Mouse (Mus musculus): ENCODE results near the gene Faiml. TPM values are rescaled to one million over a fixed set of nuclear protein-coding genes. Genes with fewer than 3 reads are reported as not detected.

The Faiml gene
- not detected for total RNA-seq (2021)
- long read RNA-seq: 0 reads

DNA sequence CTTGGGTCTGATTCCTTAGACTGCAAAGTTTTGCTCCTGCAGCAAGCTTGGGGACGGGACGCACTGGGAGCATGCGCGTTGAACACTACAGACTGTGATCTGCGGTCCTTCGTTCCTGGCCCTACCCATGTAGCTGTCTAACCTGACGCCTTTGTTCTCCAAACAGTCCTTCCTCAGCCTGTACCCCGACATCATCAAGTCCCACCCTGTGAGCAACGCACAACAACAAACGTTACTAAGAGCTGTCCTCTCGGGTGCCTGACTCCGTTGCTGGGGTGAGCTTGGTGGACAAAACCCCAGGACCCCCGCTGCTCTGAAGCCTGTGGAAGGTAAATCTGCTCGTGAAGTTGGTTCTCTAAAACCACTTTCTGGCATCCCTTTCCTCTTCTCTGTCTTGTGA, at the start of gene Faiml:
Gene Faiml, minus strand, starts transcription at position 101 of the 400 bp plus-strand sequence.
- no peak for DNase-seq (ENCODE audit: low spot score in 2 of 2)

DNA sequence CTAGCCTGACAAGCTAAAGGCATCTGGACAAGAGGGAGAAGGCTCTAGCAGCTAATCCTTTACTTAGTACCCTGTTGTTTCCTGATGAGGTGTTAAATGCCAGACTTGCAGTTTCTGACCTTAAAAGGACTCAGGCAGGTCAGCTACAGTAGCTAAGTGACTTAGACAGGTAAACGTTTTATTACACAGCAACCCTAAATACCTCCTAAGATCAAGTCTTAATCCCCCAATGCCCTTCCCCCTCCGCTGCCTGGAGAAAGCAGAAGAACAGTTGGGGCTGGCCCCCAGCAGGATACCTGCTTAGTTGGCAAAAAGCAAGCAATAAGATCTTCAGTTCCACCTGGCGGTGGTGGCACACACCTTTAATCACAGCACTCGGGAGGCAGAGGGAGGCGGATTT, 21.9 kb upstream of the Faiml start:
- DNase-seq (ENCODE audit: low spot score in 2 of 2): no peak

DNA sequence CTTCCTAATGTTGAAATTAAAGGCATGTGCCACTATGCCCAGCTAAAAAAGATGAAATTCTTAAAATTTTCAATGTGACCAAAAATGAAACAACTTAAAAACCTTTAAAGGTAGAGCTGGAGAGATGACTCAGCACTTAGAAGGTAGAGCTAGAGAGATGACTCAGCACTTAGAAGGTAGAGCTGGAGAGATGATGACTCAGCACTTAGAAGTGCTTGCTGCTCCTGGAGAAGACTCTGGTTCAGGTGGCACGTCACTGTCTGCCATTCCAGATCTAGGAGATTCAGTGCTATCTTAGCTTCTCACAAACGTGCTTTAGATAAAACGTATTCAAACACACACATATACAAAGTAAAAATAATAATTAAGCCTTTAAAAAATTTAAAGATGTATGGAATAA, 19.8 kb upstream of the Faiml start:
- no peak for DNase-seq (ENCODE audit: low spot score in 2 of 2)

DNA sequence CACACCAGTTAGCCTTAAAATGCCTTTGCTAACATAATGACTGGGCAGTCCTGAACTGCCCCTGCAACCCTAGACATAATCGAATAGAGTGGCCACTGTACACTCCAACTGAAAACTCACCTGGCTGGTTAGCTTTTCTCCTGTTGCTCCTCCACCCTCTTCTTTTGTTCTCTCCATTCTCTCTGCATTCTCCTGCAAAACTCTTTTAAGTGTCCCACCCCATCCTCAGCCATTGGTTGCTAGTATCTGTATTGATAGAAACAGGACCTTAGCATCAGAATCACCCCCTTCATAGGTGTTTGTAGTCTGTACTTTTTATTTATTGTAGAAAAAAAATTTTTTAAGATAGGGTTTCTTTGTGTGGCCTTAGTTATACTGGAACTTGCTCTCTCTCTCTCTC, 19.2 kb upstream of the Faiml start:
- no peak for DNase-seq (ENCODE audit: low spot score in 2 of 2)

DNA sequence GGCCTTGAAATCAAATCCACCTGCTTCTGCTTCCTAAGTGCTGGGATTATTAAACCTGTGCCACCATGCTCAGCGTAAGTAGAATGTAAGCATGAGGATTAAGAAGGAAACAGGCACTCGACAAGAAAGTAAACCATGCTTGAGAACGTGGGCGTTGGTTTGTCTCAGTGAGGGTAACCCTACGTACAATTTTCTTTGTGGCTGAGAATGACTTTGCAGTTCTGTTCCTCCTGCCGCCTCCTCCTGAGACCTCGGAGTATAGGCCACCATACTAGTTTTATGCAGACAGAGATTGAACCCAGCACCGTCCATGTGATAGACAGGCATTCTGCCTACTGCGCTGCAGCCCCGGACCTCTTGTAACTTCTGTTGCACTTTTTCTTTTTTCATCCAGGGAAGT, 16.8 kb upstream of the Faiml start:
- DNase-seq (ENCODE audit: low spot score in 2 of 2): no peak

DNA sequence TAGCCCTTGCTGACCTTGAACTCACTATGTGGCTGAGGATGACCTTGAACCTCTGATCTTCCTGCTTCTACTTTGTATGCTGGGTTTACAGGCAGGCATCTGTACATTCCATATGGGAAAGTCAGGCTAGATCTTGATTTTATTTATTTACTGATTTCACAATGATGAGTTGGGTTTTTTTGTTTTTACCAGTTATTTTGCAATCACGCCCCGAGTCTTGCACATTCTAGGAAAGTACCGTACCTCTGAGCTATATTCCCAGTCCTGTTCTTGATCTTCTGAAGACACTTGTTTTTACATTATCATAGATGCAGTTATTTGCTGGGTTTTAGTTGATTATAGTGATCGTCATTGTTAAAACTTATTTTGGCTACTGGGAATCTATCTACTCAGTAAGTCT, 11.9 kb upstream of the Faiml start:
- no peak for DNase-seq (ENCODE audit: low spot score in 2 of 2)

DNA sequence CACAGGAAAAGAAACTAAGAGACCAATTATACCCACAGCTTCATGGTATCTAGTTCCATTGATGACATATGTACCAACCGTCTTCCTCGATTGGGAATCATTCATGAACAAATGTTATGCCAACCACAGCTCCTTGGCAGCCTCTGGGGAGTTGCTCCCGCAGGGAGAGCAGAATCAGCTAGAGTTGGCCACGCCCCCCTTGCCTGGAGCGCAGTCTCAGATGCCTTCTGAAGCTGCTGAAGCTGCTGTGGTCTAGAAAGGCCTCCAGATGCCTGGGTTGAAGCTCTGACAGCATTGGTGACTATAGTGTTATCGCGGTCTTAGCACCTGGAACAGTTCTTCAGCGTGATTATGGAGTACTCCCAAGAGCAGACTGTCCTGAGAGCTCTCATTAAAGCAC, 11.3 kb upstream of the Faiml start:
- DNase-seq (ENCODE audit: low spot score in 2 of 2): peak; percentile 13 to 21

DNA sequence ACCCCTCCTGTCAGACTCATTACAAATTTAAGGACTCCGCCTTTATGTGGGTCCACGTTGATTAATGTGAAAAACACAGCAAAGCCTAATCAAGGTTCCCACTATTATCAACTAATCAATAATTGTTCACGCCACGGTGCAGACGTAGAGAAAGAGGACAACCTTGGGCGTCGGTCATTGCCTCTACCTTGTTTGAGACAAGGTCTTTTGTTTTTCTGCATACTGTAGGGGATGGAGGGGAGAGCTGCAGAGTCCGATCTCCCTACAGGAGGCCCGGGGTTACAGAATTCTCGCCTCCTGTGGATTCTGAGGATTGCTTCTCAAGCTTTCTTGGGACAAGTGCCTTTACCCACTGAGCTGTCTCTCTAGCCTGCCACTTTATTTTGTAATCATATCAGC, 6.9 kb upstream of the Faiml start:
- peak in 1 of 2 experiments; percentile 14 for DNase-seq (ENCODE audit: low spot score in 2 of 2)

DNA sequence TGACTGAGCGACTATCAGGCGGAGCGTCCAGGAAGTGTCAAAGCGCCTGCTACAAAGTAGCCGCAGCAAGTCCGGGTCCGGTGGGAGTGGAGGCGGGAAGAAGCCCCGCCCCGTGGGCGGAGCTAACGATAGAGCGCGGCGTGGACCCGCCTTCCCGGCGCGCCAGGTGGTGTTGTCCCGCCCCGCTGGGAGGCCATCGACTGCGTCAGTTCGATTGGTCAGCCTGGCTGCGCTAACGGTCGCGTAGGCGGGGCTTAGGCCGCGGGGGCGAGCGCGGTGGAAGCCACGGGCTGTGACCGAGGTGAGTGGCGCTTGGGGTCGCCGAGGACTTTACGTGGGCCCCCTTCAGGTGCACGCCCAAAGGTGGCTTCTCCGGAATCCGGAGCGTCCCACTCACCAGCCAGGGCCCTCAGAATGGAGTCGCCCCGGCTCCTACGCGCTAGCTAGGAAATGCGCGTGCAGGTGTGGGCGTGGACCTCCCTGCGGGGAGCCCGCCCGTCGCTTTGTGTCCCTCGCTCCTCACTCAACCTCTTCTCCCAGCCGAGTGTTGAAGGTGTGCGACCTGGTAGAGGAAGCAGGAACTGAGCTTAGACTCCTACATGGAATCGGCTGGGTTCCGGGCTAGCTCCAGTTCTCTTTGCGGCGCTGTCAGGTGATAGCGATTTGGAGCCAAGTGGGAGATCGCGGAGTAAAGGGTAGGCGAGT, 6.3 kb upstream of the Faiml start, which contains the start of gene Cep70:
Gene Cep70, plus strand, starts transcription at position 178 of the 705 bp plus-strand sequence.
- DNase-seq (ENCODE audit: low spot score in 2 of 2): peak; percentile 93 to 96

DNA sequence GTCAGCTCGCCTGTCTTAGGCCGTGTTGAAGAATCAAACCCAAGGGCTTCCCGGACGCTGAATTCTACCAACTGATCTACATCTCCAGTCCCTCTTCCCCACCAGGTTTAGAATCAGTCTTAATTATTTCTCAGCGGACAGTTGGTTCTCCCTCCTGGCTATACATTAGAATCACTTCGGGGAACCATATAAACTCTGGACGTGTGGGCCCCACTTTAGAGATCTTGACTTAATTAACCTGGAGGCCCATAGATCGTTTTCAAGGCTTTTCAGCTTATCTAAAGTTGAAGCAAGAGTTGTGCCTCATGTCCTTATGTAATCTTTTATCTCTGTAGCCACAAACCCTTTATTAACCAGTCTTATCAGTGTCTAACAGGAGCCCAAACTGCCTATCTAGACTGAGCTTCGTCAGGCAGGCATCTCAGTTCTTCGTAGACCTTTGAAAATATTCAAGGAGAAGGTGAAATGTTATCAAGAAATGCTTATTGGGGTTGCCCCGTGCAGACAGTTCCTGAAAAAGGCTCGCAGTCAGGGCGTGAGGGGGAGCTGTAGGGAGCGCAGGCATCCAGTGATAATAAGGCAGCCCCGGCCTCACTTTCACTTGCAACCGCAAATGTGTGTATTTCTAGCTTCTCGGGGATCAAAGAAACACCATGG, 5.6 kb upstream of the Faiml start:
- DNase-seq (ENCODE audit: low spot score in 2 of 2): no peak

DNA sequence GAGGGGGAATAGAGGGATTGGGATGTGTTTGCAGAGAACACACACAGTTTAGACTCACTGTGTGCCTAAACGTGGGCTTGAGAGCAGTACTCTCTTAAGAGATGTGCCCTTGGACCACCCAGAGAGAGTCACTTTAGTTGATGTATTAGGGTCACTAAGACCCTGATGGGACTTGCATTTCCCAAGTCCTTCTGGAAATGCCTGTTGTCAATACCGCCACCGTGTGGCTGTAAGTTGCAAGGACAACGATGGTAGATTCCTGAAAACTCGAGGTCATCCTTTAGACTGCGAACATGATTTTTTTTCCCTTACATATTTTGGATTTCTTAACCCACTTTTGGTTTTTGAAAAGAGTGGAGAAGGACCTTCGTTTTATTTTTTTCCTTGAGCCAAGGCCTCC, 5.0 kb upstream of the Faiml start:
- peak; percentile 75 to 77 for DNase-seq (ENCODE audit: low spot score in 2 of 2)

DNA sequence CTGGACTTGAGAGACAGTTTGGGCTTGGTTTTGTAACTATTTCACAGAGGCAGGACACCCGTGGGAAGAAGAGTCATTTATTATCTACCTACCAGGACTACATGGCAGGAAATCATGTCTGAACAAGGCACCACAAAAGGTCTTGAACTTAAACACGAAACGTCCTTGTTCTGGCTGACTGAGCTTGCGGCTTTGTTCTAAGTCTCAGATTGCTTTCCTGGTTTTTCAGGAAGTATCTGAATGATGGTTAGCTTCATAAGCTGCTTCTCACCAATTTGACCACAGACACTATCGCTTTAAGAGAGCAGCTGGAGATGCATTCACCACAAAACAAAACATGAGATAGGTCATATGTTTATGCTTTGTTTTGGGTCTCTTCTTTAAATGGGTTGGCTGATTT, 3.5 kb upstream of the Faiml start:
- DNase-seq (ENCODE audit: low spot score in 2 of 2): no peak

DNA sequence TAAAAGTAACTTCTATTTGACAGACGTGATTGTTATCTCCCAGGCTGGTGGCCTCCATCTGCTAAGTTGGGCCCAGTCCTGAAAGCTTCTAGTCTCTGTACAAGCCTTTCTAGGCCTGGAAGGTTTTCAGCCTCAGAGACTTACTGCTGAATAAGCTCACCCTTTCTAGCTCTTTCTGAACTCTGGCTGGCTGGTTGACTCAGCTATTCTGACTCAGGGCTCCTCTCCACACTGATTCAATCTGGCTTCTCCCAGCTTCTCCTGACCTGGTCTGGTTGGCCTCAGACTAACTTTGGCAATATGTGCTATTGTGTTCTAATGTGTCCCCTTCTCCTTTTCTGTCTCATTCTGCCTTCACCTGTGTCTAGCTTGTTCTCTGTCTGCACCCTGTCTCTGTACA, 2.2 kb upstream of the Faiml start:
- no peak for DNase-seq (ENCODE audit: low spot score in 2 of 2)

DNA sequence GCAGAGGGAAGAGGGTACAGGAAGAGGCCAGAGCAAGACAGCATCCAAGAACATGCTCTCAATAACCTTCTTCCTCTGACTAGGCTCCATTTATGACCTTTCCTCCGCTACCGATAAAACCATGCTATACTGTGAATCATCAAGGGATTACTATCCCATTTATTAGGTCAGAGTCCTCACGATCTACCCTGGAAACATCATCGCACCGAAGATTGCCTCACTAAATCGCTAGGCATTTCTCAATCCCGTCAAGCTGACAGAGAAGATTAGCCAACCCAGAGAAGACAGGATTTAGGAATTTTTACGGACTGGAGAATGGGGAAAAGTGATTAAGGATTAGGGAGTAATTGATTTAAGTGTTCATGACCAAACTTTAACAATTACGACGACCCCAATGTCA, 1.2 kb upstream of the Faiml start:
- no peak for DNase-seq (ENCODE audit: low spot score in 2 of 2)

DNA sequence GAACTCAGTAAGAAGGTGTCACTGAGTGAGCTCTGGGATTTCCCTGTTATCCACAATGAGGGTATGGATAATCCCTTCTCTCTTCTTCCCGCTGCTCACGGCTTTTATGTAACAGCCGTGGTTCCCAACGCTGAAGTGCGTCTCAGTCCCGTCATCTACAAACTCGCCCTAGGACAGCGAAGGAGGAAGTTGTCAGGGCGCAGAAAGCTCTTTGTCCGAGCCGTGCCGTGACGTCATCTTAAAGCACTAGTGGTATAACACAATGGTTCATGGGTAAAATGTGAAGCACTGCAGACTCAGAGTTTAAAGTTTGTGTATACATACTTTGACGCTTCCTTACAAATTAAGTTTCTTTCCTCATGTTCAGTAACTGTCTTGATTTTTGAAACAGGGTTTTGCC, 7.6 kb downstream of the Faiml start:
- DNase-seq (ENCODE audit: low spot score in 2 of 2): no peak

DNA sequence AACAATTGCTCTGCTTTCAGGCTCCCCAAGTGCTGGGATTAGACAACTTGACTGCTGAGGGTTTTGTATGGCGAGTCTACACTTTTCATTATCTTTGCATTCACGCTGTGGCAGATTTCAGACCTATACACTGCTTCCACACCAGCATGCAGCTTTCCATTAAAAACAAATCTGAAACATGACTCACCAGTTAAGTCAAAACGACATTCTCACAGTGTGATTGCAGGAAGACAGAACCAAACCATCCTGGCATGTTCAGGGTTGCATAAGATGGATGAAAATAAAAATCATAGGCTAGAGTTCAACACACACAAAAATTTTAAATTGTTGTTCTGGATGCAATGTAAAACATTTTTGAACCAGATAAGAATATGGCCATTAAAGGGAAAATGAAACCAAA, 12.5 kb downstream of the Faiml start:
- no peak for DNase-seq (ENCODE audit: low spot score in 2 of 2)

DNA sequence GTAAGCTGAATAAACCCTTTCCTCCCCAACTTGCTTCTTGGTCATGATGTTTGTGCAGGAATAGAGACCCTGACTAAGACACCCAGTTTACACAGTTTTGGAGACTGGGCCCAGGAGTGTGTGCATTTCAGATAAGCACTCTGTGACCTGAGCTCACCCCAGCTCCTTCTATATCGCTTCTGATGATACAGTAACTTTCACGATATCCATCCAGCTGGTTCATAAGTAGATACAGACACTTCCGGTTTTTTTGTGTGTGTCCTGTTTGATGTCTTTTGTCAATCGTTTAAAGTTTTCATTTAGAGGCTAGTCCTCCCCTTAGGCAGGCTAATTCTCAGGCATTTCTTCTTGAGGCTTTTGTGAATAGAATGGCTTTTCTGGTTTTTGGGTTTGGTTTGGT, 15.4 kb downstream of the Faiml start:
- no peak for DNase-seq (ENCODE audit: low spot score in 2 of 2)

DNA sequence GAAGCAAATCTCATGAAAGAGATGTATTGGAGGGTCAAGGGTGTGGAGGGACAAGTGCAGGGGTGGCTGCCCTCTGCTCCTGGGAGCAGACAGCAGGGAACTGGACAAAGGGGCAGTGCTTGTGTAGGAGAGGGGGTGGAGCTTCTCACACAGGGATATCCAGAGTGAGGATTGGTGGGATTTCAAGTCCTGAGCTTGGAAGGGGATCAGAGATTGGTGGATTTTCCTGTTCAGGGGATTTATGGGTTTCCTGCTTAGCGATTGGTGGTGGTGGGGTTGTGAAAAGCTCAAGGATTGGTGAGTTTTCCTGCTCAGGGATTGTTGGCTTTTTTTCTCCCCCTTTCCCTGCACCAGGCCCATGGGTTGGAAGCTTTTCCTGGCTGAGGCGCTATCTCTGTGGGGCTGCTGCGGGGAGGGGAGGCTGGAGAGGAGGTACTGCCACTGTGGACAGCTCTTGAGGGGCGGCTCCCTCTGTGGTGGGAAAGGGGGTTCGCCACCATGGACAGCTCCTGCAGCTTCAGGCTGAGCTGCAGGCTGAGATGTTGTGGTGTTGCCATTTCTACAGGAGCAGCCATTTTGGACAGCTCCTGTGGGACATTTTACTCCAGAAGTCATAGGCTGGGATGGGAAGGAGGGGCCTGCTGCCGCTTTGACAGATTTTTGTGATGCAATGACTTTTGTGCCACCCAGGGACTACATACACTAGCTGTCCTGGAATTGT, 18.9 kb downstream of the Faiml start:
- peak; percentile 25 to 36 for DNase-seq (ENCODE audit: low spot score in 2 of 2)

DNA sequence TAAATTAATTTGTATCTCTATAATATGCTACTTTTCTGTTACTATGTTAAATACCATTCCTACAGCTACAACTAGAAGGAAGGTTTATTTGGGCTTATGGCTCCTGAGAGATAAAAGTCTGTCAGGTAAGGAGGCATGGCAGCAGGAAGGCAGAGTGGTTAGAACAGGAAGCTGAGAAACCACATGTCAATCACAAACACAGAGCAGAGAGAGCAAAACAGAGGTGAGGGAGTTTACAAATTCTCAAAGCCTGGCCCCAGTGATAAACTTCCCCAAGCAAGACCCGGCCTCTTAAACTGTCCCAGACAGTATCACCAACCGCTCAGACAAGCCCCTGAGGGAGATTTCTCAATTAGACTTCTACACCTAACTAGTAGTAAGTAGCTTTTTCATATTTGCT, 20.9 kb downstream of the Faiml start:
- DNase-seq (ENCODE audit: low spot score in 2 of 2): no peak

DNA sequence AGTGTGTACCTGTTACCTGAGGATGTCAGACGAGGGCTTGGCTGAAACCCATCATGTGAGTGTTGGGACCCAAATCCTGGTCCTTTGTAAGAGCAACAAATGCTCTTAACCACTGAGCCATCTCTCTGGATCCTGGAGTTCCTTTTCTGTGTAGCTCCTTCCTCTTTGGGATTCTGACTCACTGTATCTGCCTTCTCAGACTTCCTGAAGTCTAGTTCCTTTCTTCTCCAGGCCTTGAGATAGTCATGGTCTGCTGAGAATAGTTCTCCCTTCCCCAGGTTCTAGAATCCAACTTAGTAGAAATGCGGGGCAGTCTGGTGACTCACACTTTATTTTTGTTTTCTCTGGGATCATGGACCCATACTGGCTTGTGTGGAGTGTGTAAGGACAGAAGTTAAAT, 24.4 kb downstream of the Faiml start:
- DNase-seq (ENCODE audit: low spot score in 2 of 2): no peak

DNA sequence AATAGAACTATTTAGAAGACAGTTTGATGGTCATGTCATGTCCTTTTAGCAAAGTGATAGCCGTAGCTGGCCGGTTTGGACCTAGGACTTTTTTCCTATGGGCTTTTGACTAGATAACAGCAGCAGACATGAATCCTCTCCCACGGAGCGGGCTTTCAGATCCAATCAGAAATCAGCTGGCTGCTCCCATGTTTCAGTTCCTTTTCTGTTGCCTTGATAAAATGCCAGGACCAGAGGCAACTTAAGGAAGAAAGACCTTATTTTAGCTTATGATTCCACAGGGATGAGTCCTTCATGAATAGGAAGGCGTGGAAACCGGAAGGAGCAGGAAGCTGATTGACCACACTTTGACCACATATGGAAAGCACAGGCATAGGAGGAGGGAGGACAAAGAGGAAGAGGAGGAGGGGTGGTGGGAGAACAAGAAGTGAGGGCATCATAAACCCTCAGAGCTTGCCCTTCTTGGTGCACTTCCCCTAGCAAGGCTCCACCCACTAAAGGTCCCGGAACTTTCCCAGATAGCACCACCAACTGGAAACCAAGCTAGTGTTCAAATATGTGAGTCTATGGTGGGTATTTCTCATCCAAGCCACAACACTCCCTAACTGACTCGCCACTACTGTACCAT, 53.9 kb downstream of the Faiml start:
- DNase-seq (ENCODE audit: low spot score in 2 of 2): no peak

DNA sequence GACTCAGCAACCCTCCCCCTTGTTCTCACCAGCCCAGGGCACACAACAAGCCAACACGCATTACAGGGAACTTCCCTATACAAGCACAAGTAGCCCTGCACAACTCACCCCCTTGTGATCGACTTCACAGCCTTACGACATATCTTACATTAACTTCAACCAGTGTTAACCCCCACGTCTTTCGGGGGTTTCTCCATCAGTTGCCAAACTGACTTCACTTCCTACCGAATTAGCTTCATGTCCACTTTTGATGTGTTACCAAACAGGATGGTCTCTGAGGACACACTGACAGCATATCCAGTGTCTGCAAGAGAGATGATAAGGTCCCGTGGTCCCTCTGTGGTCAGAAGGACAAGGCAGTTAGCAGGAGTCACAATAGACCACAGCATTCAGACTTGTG, 54.9 kb downstream of the Faiml start:
- no peak for DNase-seq (ENCODE audit: low spot score in 2 of 2)

Measured in layer of hippocampus, postnatal 10 days (tissue).